Mouse (Mus musculus) olfactory bulb, adult 2 months (tissue): ENCODE data around the gene Cct8. TPM values are rescaled to one million over a fixed set of nuclear protein-coding genes. Genes with fewer than 3 reads are reported as not detected.

Source experiments
- H3K27ac ChIP-seq: fragments of 200-500 bp; 2 replicates; pipeline ENCODE4 v1.5.1; 2012; ENCODE audit warnings: low read depth, low read length; ENCODE audit not compliant: insufficient read depth
- H3K4me1 ChIP-seq: fragments of 200-500 bp; 2 replicates; pipeline ENCODE4 v1.6.1; 2012; ENCODE audit warnings: low read length; ENCODE audit not compliant: control insufficient read depth, insufficient read depth
- H3K4me3 ChIP-seq: fragments of 200-500 bp; 2 replicates; pipeline ENCODE4 v1.5.1; 2012; ENCODE audit warnings: mild to moderate bottlenecking, low read depth, low read length, moderate library complexity; ENCODE audit not compliant: insufficient read depth
- CTCF ChIP-seq: fragments of 200-500 bp; IDR thresholded peaks from 2 replicates; pipeline ENCODE4 v1.5.1; 2012; ENCODE audit warnings: low read depth, mild to moderate bottlenecking, low read length, moderate library complexity; ENCODE audit not compliant: insufficient read depth
- POLR2A ChIP-seq: fragments of 200-500 bp; IDR thresholded peaks from 2 replicates; pipeline ENCODE4 v1.6.1; 2012; ENCODE audit warnings: mild to moderate bottlenecking, low read depth, low read length, moderate library complexity; ENCODE audit not compliant: insufficient read depth
- WGBS: fragments of 180-500 bp; shearing (Covaris S2); methylation state at CpG from one replicate; pipeline ENCODE4 v1.1.7; 2018; 5-methylcytosine and 5-hydroxymethylcytosine counted together
- polyA plus RNA-seq: library from polyadenylated mRNA; stranded (reverse); fragments of >200 nt; gene quantifications from 2 replicates; pipeline ENCODE4 v1.2.4, GENCODE M21; 2012; ENCODE audit warnings: low replicate concordance; ENCODE audit not compliant: missing spikeins, insufficient read depth, insufficient read length

The Cct8 gene
- 227 and 308 TPM in 2 replicates for polyA plus RNA-seq

DNA sequence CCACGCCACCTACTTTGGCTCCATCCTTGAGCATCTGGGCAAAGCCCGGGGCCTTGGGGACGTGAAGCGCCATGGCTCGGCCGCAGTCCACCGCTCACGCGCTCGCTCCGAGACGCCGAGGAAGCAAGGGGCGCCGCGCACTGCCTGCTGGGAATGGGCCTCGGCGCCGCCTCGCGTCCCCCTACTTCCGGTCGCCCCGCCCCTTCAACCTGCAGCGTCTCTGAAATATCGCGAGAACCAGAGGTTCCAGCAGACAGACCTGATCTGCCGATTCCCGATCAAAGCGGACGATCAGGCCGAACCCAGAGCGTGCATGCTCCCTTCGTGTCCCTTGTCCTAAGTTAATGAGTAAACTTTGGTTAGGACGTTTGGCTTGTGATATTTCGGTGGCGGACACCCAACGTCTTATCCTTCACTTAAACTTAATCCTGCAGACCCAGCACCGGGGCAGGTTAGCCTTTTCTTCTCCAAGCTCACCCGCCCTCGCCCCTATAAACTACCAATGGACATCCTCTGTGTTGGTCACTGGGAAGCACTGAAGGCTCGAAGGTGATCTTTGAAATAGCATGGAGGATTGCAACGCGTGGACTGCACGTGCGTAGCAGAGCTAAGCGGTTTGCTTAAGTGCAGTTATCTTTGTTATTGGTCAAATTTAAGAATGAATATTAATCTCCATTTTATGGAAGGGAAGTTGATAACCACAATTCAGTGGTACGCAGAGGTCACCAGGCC, at the start of gene Cct8:
Gene Cct8 (minus strand): TSS at position 158 of the 732 bp plus-strand sequence.
- Histone ChIP-seq H3K4me1 (peaks cover 5% of the 10 kb centered on the region; the same call in 1 of the 2 replicates), H3K27ac (peak within 1 kb of the TSS; percentile 22), H3K4me3 (peak within 1 kb of the TSS; percentile 82)
- under 1% methylated on average over 48 of the region's 48 CpGs for WGBS
- TF ChIP-seq POLR2A (peak; percentile 74), CTCF (no peak)

DNA sequence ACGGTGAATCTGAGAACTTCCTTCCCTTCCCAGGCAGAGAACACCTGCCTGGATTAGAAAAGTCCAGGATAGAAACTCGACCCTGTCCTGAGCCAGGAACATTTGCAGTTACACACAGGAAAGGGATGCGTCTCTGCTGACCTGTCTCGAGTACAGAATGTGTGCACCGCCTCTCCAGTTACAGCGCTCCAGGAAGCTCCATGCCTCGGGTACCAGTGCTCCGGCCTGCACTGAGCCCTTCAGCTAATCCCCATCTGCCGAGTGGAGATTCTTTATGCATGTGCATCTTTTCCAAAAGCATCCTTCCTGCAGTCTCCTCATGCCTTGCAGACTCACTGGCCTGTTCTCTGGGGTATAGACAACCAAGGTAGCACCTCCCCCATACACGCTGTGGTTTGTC, 33.1 kb upstream of the Cct8 start:
- whole genome bisulfite sequencing = 83% methylated on average over 10 of the region's 10 CpGs
- Histone ChIP-seq H3K4me1 (no peaks in the 10 kb centered on the region), H3K27ac (no peak overlapping the region), H3K4me3 (no peak overlapping the region)
- TF ChIP-seq CTCF (no peak), POLR2A (no peak)

DNA sequence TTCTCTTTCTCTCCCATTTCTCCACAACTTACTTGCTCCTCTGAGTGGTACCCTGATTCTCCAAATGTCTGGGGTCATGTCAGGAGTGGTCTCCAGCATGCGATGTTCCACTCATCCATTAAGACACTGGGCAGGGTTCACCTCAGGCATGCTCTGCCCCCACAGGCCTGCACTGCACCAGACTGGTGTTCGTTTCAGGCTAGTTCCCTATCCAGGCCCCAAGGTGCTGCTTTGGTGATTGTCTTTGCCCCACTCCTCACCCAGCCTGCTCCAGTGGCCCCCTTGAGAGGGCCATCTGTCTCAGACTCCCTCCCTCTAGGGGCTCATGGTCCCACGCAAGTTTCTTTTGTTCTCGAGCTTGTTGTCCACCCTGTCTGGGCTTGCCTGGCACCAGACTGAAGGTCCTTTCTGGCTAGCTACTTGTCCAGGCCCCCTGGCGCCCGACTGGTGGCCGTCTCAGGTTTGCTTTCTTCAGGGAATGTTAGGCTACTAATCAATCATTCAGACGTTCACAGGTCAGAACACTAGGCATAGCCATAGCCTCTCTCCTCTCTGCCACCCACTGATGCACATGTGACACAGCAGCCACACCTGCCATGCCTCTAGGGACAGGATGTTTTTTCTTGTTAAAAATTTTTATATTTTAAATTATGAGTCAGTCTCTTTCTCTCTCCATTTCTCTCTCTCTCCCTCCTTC, 32.0 kb upstream of the Cct8 start:
- no peak overlapping the region for H3K4me3 ChIP-seq
- WGBS = 67% methylated on average over 8 of the region's 8 CpGs
- TF ChIP-seq POLR2A (no peak), CTCF (no peak)
- H3K4me1 ChIP-seq = no peaks in the 10 kb centered on the region
- H3K27ac ChIP-seq = no peak overlapping the region

DNA sequence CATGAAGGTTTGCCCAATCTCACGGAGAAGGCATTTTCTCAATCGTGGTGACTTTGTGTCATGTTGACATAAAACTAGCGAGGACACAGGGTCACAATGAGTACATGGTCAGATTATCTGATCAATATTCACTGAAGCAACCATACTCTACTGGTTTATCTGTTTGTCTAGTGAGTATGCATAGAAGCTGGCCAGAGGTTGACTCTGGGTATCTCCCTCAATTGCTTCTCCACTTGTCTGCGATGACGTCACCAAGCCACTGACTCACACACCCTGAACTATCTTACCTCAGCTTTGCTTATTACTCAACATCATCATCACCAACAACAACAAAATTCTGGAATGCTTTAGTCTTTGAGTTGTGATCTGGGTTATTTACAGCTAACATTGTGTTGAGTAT, 28.6 kb upstream of the Cct8 start:
- Histone ChIP-seq H3K27ac (no peak overlapping the region), H3K4me1 (no peaks in the 10 kb centered on the region), H3K4me3 (no peak overlapping the region)
- TF ChIP-seq POLR2A = no peak
- TF ChIP-seq CTCF = no peak
- 94% methylated on average over 5 of the region's 5 CpGs for WGBS

DNA sequence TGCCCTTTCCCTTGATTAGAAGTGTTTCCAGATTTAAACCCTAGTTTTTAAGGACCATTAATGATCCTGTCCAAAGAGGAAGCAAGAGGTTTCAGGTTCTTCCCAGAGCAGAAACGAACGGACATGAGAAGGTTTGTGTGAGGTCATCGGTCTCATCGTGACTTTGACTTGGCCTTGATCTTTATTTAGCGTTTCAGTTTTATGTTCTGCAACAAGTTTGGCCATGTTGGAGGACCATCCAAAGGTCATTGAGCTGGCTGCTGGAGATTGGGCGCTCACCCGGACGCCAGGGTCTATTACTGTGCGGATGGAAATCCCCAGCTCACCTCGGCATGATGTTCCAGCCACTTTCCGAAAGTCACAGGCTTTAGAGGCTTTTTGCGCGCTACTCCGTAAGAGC, 16.7 kb upstream of the Cct8 start:
- TF ChIP-seq POLR2A (no peak), CTCF (no peak)
- WGBS = 95% methylated on average over 14 of the region's 14 CpGs
- Histone ChIP-seq H3K27ac (no peak overlapping the region), H3K4me1 (peaks cover 2% of the 10 kb centered on the region; the same call in 1 of the 2 replicates), H3K4me3 (no peak overlapping the region)

DNA sequence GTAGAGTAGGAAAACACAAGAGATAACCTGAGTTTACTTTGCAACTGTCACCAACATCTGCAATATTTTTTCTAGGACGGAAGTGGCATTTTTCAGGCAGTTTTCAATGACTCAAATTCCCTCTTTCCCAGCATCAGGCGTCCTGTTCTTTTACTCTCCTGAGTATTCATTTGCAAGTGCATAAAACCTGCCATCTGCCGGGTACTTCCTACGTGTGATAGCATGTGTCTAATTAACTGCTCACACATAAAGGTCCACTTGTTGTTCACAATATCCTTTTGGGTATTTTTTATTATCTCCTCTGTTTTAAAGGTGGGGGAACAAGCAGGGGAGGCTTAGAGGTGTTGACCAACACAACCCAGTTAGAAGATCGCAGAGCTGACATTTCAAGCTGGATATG, 16.0 kb upstream of the Cct8 start:
- Histone ChIP-seq H3K4me3 (no peak overlapping the region), H3K4me1 (peaks cover 3% of the 10 kb centered on the region; the same call in 1 of the 2 replicates), H3K27ac (no peak overlapping the region)
- WGBS = 64% methylated on average over 5 of the region's 5 CpGs
- TF ChIP-seq CTCF (no peak), POLR2A (no peak)

DNA sequence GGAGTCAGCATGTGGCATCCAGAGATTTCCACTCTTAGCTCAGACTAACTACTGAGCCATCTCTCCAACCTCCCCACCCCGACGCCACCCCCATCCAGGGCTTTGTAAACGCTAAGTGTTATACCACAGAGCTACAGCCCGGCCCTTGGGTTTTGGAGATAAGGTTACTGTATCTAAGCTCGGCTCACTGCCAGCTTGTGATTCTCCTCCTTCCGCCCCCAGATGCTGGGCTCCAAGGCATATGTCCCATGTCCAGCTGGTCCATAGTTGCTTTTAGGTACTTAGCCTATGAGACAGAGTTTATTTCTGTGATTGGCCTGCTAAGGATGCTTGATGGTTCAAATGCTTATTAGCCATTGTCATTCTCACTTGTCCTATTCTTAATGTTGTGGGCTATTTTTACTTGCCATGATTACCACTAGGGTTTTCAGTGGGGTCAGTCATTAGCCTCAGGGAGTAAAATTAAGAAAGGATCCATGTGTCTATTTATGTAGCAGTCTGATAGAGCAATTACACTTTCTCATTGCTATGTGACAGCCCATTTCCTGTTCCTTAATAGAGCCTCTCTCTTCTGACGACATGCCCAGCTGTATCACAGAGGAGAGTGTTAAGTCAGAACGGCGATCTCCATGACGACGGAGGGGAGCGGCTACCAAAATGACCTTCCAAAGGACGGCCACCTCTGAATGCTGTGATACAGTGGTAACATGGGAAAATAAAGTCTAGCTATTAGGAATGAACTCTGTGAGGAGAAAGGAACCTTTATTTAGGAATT, 5.8 kb upstream of the Cct8 start:
- H3K4me3 ChIP-seq = no peak overlapping the region
- peaks cover 6% of the 10 kb centered on the region; the same call in 1 of the 2 replicates for H3K4me1 ChIP-seq
- no peak for TF ChIP-seq CTCF
- no peak overlapping the region for H3K27ac ChIP-seq
- WGBS = 43% methylated on average over 13 of the region's 13 CpGs

DNA sequence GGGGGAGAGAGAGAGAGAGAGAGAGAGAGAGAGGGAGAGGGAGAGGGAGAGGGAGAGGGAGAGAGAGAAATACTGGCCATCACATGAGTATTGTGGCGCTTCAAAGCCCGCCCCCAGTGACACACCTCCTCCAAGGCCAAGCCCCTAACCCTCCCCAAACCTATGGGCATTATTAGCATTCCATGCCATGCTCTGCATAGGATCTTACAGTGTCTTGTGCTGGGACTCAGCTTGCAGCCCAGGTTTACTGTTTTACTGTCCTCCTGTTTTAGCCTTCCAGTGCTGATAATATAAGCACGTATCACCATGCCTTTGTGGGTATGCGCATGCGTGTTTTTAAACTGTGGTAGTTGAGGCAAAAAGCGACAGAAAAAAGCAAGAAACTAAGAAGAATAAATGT, 3.9 kb upstream of the Cct8 start:
- WGBS = 67% methylated on average over 5 of the region's 6 CpGs
- Histone ChIP-seq H3K4me3 (no peak overlapping the region), H3K27ac (no peak overlapping the region), H3K4me1 (peaks cover 6% of the 10 kb centered on the region; the same call in 1 of the 2 replicates)
- TF ChIP-seq POLR2A (no peak), CTCF (no peak)

DNA sequence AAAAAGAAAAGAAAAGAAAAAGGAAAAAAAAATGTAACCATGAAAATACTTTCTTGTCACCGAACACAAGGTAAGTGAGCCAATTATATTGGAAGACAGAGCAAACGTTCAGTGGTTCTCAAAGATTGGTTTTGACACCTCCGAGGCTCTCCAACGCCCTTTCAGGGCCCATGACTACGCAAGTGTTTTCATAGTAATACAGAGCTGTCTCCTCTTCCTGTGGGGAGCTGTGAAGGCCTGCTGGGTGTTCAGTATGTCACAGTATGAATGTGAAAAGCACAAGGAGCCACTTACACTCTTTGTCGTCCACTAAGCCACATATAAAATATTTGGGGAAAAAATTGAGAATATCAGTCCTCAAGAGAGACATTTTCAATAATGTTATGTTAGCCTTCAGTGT, 1.5 kb upstream of the Cct8 start:
- TF ChIP-seq POLR2A = no peak
- TF ChIP-seq CTCF = no peak
- 84% methylated on average over 6 of the region's 6 CpGs for WGBS
- peaks cover 9% of the 10 kb centered on the region; the same call in 1 of the 2 replicates for H3K4me1 ChIP-seq
- H3K4me3 ChIP-seq = no peak overlapping the region
- H3K27ac ChIP-seq = no peak overlapping the region
